Mouse (Mus musculus) embryonic facial prominence, embryonic 11.5 days (tissue): ENCODE data around the gene Zfand2a. TPM values are rescaled to one million over a fixed set of nuclear protein-coding genes. Genes with fewer than 3 reads are reported as not detected.

ENCODE experiments used
- ATAC-seq: fragments of 200-750 bp; cut with Nextera tagmentation; replicated peaks from 2 replicates; pipeline ENCODE4 v1.8.0; 2017; ENCODE audit warnings: low read depth; ENCODE audit not compliant: insufficient number of reproducible peaks, low FRiP score, low TSS enrichment
- DNase-seq: peaks from one replicate; pipeline ENCODE4 v3.0.0-alpha.2; 2015; ENCODE audit warnings: low spot score
- H3K27ac ChIP-seq: fragments of 300-500 bp; sonication (generic); replicated peaks from 2 replicates; pipeline ENCODE4 v1.5.1; 2014; ENCODE audit warnings: mild to moderate bottlenecking, low read depth, low read length, control low read depth
- H3K27me3 ChIP-seq: fragments of 300-500 bp; sonication (generic); 2 replicates; pipeline ENCODE4 v1.6.1; 2014; ENCODE audit warnings: mild to moderate bottlenecking, low read length, moderate library complexity, mixed read lengths; ENCODE audit not compliant: control insufficient read depth, insufficient read depth
- H3K36me3 ChIP-seq: fragments of 300-500 bp; sonication (generic); replicated peaks from 2 replicates; pipeline ENCODE4 v1.6.1; 2014; ENCODE audit warnings: low read depth, mild to moderate bottlenecking, low read length, moderate library complexity, mixed read lengths; ENCODE audit not compliant: control insufficient read depth, insufficient read depth
- H3K4me1 ChIP-seq: fragments of 300-500 bp; sonication (generic); 2 replicates; pipeline ENCODE4 v1.6.1; 2014; ENCODE audit warnings: low read length, mixed read lengths; ENCODE audit not compliant: control insufficient read depth, insufficient read depth
- H3K4me2 ChIP-seq: fragments of 300-500 bp; sonication (generic); 2 replicates; pipeline ENCODE4 v1.6.1; 2014; ENCODE audit warnings: low read depth, mild to moderate bottlenecking, control low read depth, low read length, moderate library complexity
- H3K4me3 ChIP-seq: fragments of 300-500 bp; sonication (generic); 2 replicates; pipeline ENCODE4 v1.5.1; 2014; ENCODE audit warnings: low read depth, low read length, control low read depth
- H3K9ac ChIP-seq: fragments of 300-500 bp; sonication (generic); replicated peaks from 2 replicates; pipeline ENCODE4 v1.6.1; 2014; ENCODE audit warnings: mild to moderate bottlenecking, control low read depth, low read length
- H3K9me3 ChIP-seq: fragments of 300-500 bp; sonication (generic); replicated peaks from 2 replicates; pipeline ENCODE4 v1.6.1; 2016; ENCODE audit warnings: mild to moderate bottlenecking, low read length, inconsistent platforms, mixed read lengths; ENCODE audit not compliant: control insufficient read depth
- WGBS: fragments of 180-500 bp; shearing (Covaris S2); extraction: QIAGEN DNeasy Blood & Tissue Kit; methylation state at CpG from one replicate; pipeline ENCODE4 v1.1.7; 2014; 5-methylcytosine and 5-hydroxymethylcytosine counted together
- polyA plus RNA-seq: library from polyadenylated mRNA; unstranded; fragments of >200 nt; fragmentation: Nextera tagmentation; extraction: Ambion mirVana; gene quantifications from 2 replicates; pipeline ENCODE4 v1.2.1, GENCODE M21; 2014

The Zfand2a gene
- polyA plus RNA-seq: 5.4 and 6.4 TPM in 2 replicates

DNA sequence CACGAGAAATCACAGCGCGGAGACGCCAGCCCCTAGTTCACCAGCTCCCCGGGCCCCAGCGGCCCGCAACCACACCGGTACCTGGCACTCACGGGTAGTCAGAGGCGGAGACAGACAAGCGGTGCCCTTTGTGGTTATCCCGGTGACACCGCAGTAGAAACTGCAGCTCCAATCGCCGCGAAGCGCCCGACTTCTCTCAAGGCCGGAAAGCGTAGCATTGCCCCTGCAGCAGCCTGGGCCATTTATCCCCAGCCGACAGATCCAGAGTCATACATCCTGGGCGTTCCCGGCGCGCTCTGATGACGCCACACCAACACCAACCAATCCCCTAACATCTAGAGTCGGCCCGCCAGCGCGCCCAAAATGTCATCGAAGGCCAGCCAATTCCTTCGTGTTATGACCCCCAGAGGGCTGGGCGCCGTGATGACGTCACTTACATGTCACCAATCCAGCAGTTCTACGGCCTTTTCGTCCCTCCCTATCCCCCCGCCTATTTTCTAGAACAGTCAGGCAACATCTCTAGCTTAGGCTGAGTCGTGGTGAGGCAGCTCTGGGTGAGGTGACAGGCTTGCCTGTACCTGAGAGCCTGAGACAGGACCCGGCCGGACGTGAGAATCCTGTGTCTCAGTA is at the start of gene Zfand2a:
TSS of gene Zfand2a (minus strand) at position 365 of the 630 bp plus-strand sequence.
- ATAC-seq (peak; percentile 96), DNase-seq (peak; percentile 100)
- peak within 1 kb of the TSS; percentile 80 for H3K4me3 ChIP-seq
- H3K9ac ChIP-seq: peak within 1 kb of the TSS; percentile 74
- H3K36me3 ChIP-seq: no peaks in the 10 kb centered on the region; the same call in 1 of the 2 replicates
- H3K4me1 ChIP-seq: no peaks in the 10 kb centered on the region
- H3K4me2 ChIP-seq: peak within 1 kb of the TSS; percentile 83
- H3K27ac ChIP-seq: no peak within 1 kb of the TSS
- no peaks in the 10 kb centered on the region for H3K9me3 ChIP-seq
- under 1% methylated on average over 42 of the region's 42 CpGs for WGBS
- H3K27me3 ChIP-seq: no peaks in the 10 kb centered on the region

DNA sequence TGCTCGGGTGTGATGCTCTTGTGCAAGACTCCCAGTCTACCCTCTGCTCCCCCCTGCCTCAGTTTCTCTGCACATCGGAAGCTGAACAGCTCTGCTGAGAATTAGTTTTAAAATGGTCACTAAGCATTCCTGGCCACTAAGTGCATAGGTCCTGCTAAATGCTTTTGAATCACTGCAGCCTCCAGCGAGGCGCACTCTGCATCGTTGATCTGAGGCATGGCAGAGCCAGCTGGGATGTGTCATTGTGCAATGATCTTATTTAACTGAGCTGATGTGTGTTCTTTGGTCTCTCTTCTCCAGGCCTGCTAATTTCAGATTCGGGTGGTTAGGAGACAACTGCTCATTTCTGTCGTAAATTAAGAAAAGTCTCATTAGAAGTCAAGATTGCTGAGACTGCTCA is 44.5 kb upstream of the Zfand2a start:
- no peak for DNase-seq
- H3K27ac ChIP-seq: no peak overlapping the region
- WGBS: 72% methylated on average over 7 of the region's 7 CpGs
- H3K4me3 ChIP-seq: no peak overlapping the region
- no peak for ATAC-seq
- no peak overlapping the region for H3K9ac ChIP-seq
- peaks cover 6% of the 10 kb centered on the region; the same call in 1 of the 2 replicates for H3K27me3 ChIP-seq
- H3K36me3 ChIP-seq: no peaks in the 10 kb centered on the region
- H3K9me3 ChIP-seq: no peaks in the 10 kb centered on the region
- no peak overlapping the region for H3K4me2 ChIP-seq
- no peaks in the 10 kb centered on the region for H3K4me1 ChIP-seq

DNA sequence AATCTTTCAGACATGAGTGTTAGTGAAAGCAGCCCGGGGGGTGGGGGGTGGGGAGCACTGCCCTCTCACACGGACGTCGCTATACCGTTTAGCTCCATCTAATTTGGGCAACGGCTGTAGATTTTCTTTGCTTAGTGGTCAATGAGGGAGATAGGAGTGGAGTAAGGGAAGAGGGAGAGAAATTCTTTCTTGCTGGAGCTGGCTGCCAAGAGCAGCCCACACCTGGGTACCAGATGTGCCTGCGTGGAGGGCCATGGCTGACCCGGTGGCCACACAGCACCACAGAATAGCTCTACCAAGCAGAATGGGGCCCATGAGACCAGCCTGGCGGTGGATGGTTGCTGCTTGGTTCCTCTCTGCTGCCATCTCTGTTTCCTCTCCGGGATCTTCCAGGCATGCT is 37.6 kb upstream of the Zfand2a start:
- no peak; the same call in 1 of the 2 replicates for ATAC-seq
- H3K27ac ChIP-seq: no peak overlapping the region; the same call in 1 of the 2 replicates
- no peaks in the 10 kb centered on the region for H3K4me1 ChIP-seq
- H3K27me3 ChIP-seq: no peaks in the 10 kb centered on the region
- no peaks in the 10 kb centered on the region for H3K36me3 ChIP-seq
- no peaks in the 10 kb centered on the region for H3K9me3 ChIP-seq
- no peak overlapping the region for H3K4me3 ChIP-seq
- H3K4me2 ChIP-seq: peak overlapping the region; percentile 7; the same call in 1 of the 2 replicates
- H3K9ac ChIP-seq: no peak overlapping the region
- peak; percentile 47 for DNase-seq
- 46% methylated on average over 10 of the region's 10 CpGs for WGBS

DNA sequence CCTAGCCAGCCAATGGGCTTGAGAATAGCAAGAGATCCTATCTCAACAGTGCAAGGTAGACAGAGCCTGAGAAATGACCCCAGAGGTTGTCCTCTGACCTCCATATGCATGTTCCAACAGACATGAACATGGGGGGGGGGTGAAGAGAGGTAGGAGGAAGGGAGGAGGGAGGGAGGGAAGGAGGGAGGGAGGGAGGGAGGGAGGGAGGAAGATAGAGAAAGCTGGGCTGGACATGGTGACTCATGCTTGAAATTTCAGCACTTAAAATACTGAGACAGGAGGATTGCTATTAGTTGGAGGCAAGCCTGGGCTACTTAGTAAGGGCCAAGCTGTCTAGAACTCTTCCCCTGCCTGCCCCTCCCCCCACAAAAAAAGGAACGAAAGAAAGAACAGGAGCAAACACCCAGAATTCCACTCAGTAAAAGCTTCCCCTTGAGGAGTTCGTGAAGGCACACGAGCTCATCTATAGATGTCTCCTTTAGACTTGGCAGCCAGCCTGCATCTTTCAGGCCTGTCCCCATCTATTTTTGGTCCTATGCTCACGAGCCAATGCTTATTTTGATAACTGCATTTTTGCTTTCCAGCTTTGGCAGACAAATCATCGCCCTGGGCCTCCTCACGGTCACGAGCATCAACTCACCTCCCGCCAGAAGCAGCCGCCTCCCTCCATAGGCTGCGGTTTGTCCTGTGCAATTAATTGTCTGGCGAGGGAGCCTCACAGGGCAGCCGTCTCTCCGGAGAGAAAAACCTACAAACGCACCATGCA is 35.9 kb upstream of the Zfand2a start:
- Histone ChIP-seq H3K36me3 (no peaks in the 10 kb centered on the region), H3K9me3 (no peaks in the 10 kb centered on the region), H3K4me2 (no peak overlapping the region), H3K27me3 (no peaks in the 10 kb centered on the region), H3K4me1 (no peaks in the 10 kb centered on the region), H3K4me3 (no peak overlapping the region), H3K9ac (no peak overlapping the region), H3K27ac (no peak overlapping the region)
- ATAC-seq: no peak
- WGBS: 59% methylated on average over 14 of the region's 14 CpGs
- DNase-seq: no peak

DNA sequence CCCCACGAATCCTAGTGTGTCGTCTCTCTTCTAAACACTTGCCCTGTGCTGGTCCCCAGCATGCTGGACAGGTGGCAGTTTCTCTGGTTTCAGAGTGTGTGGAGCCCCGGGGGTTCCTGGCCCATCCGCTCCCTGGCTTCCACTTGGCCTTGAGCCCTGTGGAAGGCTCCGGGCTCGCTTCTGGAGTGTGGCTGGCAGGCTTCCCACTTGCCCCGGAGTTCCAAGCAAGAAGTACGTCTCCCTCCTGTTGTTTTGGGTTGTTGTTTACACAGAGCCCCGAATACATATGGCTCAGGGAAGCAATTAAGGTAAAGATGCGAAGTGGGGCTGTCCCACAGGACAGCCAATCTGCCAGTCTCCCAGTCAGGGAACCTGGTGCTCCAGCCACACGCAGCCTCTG is 31.9 kb upstream of the Zfand2a start:
- H3K36me3 ChIP-seq: no peaks in the 10 kb centered on the region
- H3K9me3 ChIP-seq: no peaks in the 10 kb centered on the region
- ATAC-seq: no peak
- H3K4me3 ChIP-seq: no peak overlapping the region
- H3K4me2 ChIP-seq: no peak overlapping the region
- H3K4me1 ChIP-seq: no peaks in the 10 kb centered on the region
- H3K27ac ChIP-seq: no peak overlapping the region
- H3K9ac ChIP-seq: no peak overlapping the region
- no peak for DNase-seq
- H3K27me3 ChIP-seq: no peaks in the 10 kb centered on the region
- 45% methylated on average over 11 of the region's 11 CpGs for WGBS

DNA sequence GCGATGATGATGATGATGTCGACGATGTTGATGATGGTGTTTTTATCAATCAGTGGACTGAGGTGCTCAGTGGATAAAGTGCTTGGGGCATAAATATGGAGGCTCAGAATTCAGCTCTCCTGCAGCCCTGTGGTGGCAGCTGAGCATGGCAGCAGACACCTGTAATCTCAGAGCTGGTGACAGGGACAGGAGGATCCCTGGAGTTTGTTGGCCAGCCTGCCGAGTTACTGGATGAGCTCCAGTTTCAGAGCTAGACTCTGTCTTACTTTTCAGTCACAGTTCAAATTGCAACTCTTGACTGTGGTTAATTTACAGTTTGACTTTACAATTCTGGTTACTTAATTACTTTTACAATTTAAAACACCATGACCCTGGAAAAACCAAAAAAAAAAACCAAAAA is 27.9 kb upstream of the Zfand2a start:
- ATAC-seq (no peak), DNase-seq (no peak)
- Histone ChIP-seq H3K27me3 (no peaks in the 10 kb centered on the region; the same call in 1 of the 2 replicates), H3K27ac (no peak overlapping the region), H3K4me2 (no peak overlapping the region), H3K9me3 (no peaks in the 10 kb centered on the region), H3K9ac (no peak overlapping the region), H3K4me3 (no peak overlapping the region), H3K36me3 (no peaks in the 10 kb centered on the region), H3K4me1 (no peaks in the 10 kb centered on the region)
- 81% methylated on average over 4 of the region's 4 CpGs for WGBS

DNA sequence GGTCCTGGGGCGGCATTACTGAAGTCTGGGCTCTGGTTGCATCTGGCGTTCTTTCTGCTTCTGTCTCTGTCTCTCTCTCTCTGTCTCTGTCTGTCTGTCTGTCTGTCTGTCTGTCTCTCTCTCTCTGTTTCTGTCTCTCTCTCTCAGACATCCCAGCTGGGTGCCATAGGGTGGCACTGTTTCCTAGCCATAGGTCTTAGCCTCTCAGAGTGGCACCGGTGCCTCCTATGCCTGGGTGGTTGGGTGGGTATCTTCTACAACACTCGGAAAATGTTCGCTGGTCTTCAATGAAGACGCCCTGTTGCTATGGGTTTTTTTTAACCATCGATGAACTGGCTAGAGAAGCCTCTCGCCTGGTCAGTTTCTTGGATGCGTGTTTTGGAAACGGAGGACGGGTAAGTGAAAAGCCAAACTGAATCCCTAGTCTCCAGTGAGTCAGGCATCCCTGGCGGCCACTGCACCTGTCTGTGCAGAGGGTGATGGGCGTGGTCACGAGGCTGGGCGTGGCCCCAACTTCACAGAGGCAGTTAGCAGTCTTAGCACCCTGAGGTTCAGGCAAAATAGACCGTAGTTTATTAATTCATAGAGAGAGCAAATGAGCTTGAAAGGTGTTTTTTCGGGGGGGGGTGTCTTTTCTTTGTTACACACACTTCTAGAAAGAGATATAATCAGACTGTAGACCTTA is 26.5 kb upstream of the Zfand2a start:
- DNase-seq (no peak), ATAC-seq (no peak)
- H3K4me3 ChIP-seq: no peak overlapping the region
- no peak overlapping the region for H3K9ac ChIP-seq
- no peaks in the 10 kb centered on the region for H3K36me3 ChIP-seq
- no peak overlapping the region for H3K27ac ChIP-seq
- H3K27me3 ChIP-seq: no peaks in the 10 kb centered on the region; the same call in 1 of the 2 replicates
- no peaks in the 10 kb centered on the region for H3K9me3 ChIP-seq
- H3K4me2 ChIP-seq: no peak overlapping the region
- H3K4me1 ChIP-seq: no peaks in the 10 kb centered on the region
- 17% methylated on average over 17 of the region's 17 CpGs for WGBS
